Mouse (Mus musculus): ENCODE results near the gene Ankrd54. TPM values are rescaled to one million over a fixed set of nuclear protein-coding genes. Genes with fewer than 3 reads are reported as not detected.

The Ankrd54 gene
- polyA plus RNA-seq, 1 experiment from 2014 or later, result 59.7 TPM

DNA sequence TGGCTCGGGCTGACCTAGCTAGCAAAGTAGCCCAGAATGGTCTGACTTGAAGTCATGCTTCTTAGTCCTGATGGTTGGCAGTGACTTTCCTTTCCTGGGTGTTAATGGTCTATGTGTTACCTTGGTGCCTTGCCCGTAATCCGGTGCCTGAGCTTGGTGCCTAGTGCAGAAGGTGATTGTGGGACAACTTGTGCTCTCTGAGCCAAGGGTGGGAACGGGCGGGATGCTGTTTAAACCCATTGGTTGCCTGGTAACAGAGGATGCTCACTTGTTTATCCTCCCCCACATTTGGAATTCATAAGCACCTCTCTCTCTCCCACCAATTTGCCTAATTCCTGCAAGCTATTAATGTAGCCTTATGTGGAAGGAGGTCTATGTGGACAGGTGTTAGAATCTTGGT, 32.8 kb upstream of the Ankrd54 start:
- Histone ChIP-seq H3K4me3 (ENCODE audit: low read depth, low read length) (no peak overlapping the region), H3K9me3 (ENCODE audit: control insufficient read depth, low read length) (no peaks in the 10 kb centered on the region), H3K9ac (ENCODE audit: low read depth, low read length) (no peak overlapping the region), H3K36me3 (ENCODE audit: control insufficient read depth, insufficient read depth, low read length) (peaks cover 11% of the 10 kb centered on the region), H3K27me3 (ENCODE audit: control insufficient read depth, insufficient read depth, low read length) (no peaks in the 10 kb centered on the region), H3K4me2 (replicated peaks; ENCODE audit: low read depth, low read length) (no peak overlapping the region), H3K4me1 (replicated peaks; ENCODE audit: control insufficient read depth, insufficient read depth, low read length) (0 out of 2 replicates have a peak, but pooled peaks cover 2% of the 10 kb centered on the region), H3K27ac (ENCODE audit: low read depth, low read length) (no peak overlapping the region)
- ATAC-seq (ENCODE audit: low FRiP score), result no peak
- WGBS, result 91% methylated on average over 5 of the region's 5 CpGs
- no peak for DNase-seq (ENCODE audit: low spot score)

DNA sequence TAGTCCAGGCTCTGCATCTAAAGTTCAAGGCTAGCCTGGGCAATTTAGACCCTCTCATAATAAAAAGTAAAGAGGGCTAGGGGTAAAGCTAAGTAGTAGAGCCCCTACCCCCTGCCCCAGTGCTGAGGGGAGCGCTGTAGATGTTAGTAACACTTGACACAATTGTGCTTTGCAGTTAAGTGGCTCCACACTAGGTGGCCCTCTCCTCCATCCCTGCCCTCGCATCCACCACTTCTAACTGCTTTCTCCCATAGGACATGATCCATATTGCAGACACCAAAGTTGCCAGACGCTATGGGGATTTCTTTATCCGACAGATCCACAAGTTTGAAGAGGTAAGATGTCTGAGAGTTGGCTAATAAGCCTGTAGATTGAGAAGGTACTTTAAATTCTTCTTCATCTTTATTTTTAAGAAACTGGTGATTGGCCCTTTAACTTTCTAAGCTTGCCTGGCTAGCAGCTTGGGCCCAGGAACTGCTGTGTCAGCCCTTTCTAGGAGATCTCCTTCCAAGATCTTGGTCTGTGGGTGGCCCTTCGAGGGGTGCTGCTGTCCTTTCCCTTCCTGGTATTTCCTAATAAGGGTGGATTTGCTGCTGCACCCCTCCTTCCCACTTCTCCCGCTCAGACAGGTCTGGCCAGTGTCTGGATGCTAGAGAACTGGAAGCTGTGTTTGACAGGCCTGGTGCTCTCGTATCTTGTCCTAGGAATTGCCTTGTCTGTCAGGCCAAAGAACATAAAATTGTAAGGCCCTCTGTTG, 30.6 kb upstream of the Ankrd54 start:
- 82% methylated on average over 7 of the region's 7 CpGs for WGBS
- Histone ChIP-seq H3K27ac (ENCODE audit: low read depth, low read length) (no peak overlapping the region), H3K4me3 (ENCODE audit: low read depth, low read length) (no peak overlapping the region), H3K27me3 (ENCODE audit: control insufficient read depth, insufficient read depth, low read length) (no peaks in the 10 kb centered on the region), H3K9ac (ENCODE audit: low read depth, low read length) (no peak overlapping the region), H3K36me3 (ENCODE audit: control insufficient read depth, insufficient read depth, low read length) (peaks cover 16% of the 10 kb centered on the region), H3K4me1 (replicated peaks; ENCODE audit: control insufficient read depth, insufficient read depth, low read length) (0 out of 2 replicates have a peak, but pooled peaks cover 2% of the 10 kb centered on the region), H3K4me2 (replicated peaks; ENCODE audit: low read depth, low read length) (no peak overlapping the region), H3K9me3 (ENCODE audit: control insufficient read depth, low read length) (no peaks in the 10 kb centered on the region)
- peak; percentile 21 for DNase-seq (ENCODE audit: low spot score)
- no peak for ATAC-seq (ENCODE audit: low FRiP score)

GRCm38 (mm10) chr15:79092284-79092683, 29.6 kb upstream of the Ankrd54 start:
- Histone ChIP-seq H3K9ac (ENCODE audit: low read depth, low read length) (no peak overlapping the region), H3K9me3 (ENCODE audit: control insufficient read depth, low read length) (no peaks in the 10 kb centered on the region), H3K4me2 (replicated peaks; ENCODE audit: low read depth, low read length) (no peak overlapping the region), H3K27me3 (ENCODE audit: control insufficient read depth, insufficient read depth, low read length) (no peaks in the 10 kb centered on the region), H3K4me1 (replicated peaks; ENCODE audit: control insufficient read depth, insufficient read depth, low read length) (0 out of 2 replicates have a peak, but pooled peaks cover under 1% of the 10 kb centered on the region), H3K4me3 (ENCODE audit: low read depth, low read length) (no peak overlapping the region), H3K27ac (ENCODE audit: low read depth, low read length) (no peak overlapping the region), H3K36me3 (ENCODE audit: control insufficient read depth, insufficient read depth, low read length) (peaks cover 16% of the 10 kb centered on the region)
- 95% methylated on average over 6 of the region's 6 CpGs for WGBS
- DNase-seq (ENCODE audit: low spot score), result no peak
- ATAC-seq (ENCODE audit: low FRiP score), result no peak

DNA sequence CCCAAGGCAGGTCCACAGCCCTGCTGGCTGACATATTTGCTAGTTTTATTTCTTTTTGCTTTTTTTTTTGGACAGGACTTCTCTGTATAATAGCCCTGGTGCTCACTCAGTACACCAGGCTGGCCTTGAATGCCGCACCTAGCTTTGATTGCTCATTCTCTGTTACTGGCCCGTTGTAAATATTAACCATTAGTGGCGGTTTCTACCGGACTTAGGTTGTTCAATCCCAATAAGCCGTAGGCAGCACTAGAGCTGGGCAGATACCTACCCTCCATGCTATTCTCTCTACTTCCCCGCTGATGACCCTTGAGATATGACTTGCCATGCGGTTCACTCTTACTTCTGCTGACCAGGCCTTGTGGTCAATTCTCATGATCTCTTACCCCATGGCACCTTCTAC, 16.9 kb upstream of the Ankrd54 start:
- H3K9me3 ChIP-seq (ENCODE audit: control insufficient read depth, low read length), result no peaks in the 10 kb centered on the region
- H3K9ac ChIP-seq (ENCODE audit: low read depth, low read length), result no peak overlapping the region
- no peak overlapping the region for H3K27ac ChIP-seq (ENCODE audit: low read depth, low read length)
- no peak for DNase-seq (ENCODE audit: low spot score)
- H3K4me2 ChIP-seq (replicated peaks; ENCODE audit: low read depth, low read length), result no peak overlapping the region
- H3K36me3 ChIP-seq (ENCODE audit: control insufficient read depth, insufficient read depth, low read length), result peaks cover 23% of the 10 kb centered on the region
- H3K4me1 ChIP-seq (replicated peaks; ENCODE audit: control insufficient read depth, insufficient read depth, low read length), result peaks cover 4% of the 10 kb centered on the region; the same call in 1 of the 2 replicates
- WGBS, result 98% methylated on average over 7 of the region's 7 CpGs
- H3K27me3 ChIP-seq (ENCODE audit: control insufficient read depth, insufficient read depth, low read length), result no peaks in the 10 kb centered on the region
- ATAC-seq (ENCODE audit: low FRiP score), result no peak
- no peak overlapping the region for H3K4me3 ChIP-seq (ENCODE audit: low read depth, low read length)

DNA sequence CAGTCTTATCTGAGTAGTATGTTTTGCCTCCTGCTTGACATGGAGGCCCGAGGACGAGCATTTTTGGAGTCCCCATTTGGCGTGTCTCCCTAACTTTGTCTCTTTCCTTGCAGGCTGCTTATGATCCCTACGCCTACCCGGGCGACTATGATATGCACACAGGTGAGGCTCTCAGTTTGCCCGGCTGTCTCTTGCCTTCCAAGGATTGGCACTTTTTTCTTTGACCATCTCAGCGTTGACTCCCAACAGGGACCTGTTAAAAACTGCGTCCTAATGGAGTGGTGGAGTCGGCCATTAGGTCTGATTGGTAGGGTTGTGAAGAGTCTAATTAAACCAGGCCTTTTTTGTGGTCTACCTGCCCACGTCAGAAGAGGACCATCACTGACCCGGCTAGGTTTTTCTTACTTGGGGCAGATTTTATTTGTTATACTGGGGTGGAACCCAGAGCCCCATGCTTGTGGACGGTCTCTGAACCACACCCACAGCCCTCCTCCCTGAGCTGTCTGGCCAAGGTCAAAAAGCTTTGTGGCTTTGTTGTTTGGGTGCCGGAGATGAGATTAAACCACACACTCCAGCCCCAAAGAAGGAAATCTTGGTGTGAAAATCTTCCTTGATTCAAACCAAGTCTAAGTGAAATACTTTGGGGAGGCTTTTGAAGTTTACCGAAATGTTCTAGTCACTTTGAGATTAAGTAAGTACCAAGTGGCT, 13.1 kb upstream of the Ankrd54 start:
- ATAC-seq (ENCODE audit: low FRiP score), result no peak
- H3K4me1 ChIP-seq (replicated peaks; ENCODE audit: control insufficient read depth, insufficient read depth, low read length), result peaks cover 4% of the 10 kb centered on the region; the same call in 1 of the 2 replicates
- H3K27me3 ChIP-seq (ENCODE audit: control insufficient read depth, insufficient read depth, low read length), result no peaks in the 10 kb centered on the region
- 0 out of 2 replicates have a peak overlapping the region, but pooled peaks have one; percentile 43 for H3K27ac ChIP-seq (ENCODE audit: low read depth, low read length)
- H3K36me3 ChIP-seq (ENCODE audit: control insufficient read depth, insufficient read depth, low read length), result peaks cover 6% of the 10 kb centered on the region; the same call in 1 of the 2 replicates
- H3K4me3 ChIP-seq (ENCODE audit: low read depth, low read length), result peak overlapping the region; percentile 93
- peak overlapping the region; percentile 78 for H3K4me2 ChIP-seq (replicated peaks; ENCODE audit: low read depth, low read length)
- H3K9me3 ChIP-seq (ENCODE audit: control insufficient read depth, low read length), result no peaks in the 10 kb centered on the region
- H3K9ac ChIP-seq (ENCODE audit: low read depth, low read length), result peak overlapping the region; percentile 76
- WGBS, result 39% methylated on average over 15 of the region's 15 CpGs
- no peak for DNase-seq (ENCODE audit: low spot score)

GRCm38 (mm10) chr15:79074913-79075532, 12.3 kb upstream of the Ankrd54 start, which contains the start of gene Eif3l:
Gene Eif3l, plus strand, starts transcription at chr15:79075179.
- Histone ChIP-seq H3K4me3 (ENCODE audit: low read depth, low read length) (peak within 1 kb of the TSS; percentile 93), H3K9ac (ENCODE audit: low read depth, low read length) (peak within 1 kb of the TSS; percentile 76), H3K4me2 (replicated peaks; ENCODE audit: low read depth, low read length) (peak within 1 kb of the TSS; percentile 78), H3K27me3 (ENCODE audit: control insufficient read depth, insufficient read depth, low read length) (no peaks in the 10 kb centered on the region), H3K27ac (ENCODE audit: low read depth, low read length) (peak within 1 kb of the TSS; percentile 43), H3K4me1 (replicated peaks; ENCODE audit: control insufficient read depth, insufficient read depth, low read length) (peaks cover 4% of the 10 kb centered on the region; the same call in 1 of the 2 replicates), H3K36me3 (ENCODE audit: control insufficient read depth, insufficient read depth, low read length) (0 out of 2 replicates have a peak, but pooled peaks cover 2% of the 10 kb centered on the region), H3K9me3 (ENCODE audit: control insufficient read depth, low read length) (no peaks in the 10 kb centered on the region)
- ATAC-seq (ENCODE audit: low FRiP score) (peak; percentile 81), DNase-seq (ENCODE audit: low spot score) (peak; percentile 91)
- WGBS, result under 1% methylated on average over 49 of the region's 49 CpGs

- Histone ChIP-seq H3K27me3 (ENCODE audit: control insufficient read depth, insufficient read depth, low read length) (no peaks in the 10 kb centered on the region), H3K4me2 (replicated peaks; ENCODE audit: low read depth, low read length) (peak overlapping the region; percentile 78), H3K9ac (ENCODE audit: low read depth, low read length) (peak overlapping the region; percentile 76), H3K27ac (ENCODE audit: low read depth, low read length) (peak overlapping the region; percentile 43), H3K36me3 (ENCODE audit: control insufficient read depth, insufficient read depth, low read length) (0 out of 2 replicates have a peak, but pooled peaks cover 2% of the 10 kb centered on the region), H3K4me3 (ENCODE audit: low read depth, low read length) (peak overlapping the region; percentile 93), H3K4me1 (replicated peaks; ENCODE audit: control insufficient read depth, insufficient read depth, low read length) (peaks cover 4% of the 10 kb centered on the region; the same call in 1 of the 2 replicates), H3K9me3 (ENCODE audit: control insufficient read depth, low read length) (no peaks in the 10 kb centered on the region)
- DNase-seq (ENCODE audit: low spot score), result no peak
- 44% methylated on average over 10 of the region's 10 CpGs for WGBS
- no peak for ATAC-seq (ENCODE audit: low FRiP score)
Observed at GRCm38 (mm10) chr15:79074446-79074845, 11.8 kb upstream of the Ankrd54 start.

DNA sequence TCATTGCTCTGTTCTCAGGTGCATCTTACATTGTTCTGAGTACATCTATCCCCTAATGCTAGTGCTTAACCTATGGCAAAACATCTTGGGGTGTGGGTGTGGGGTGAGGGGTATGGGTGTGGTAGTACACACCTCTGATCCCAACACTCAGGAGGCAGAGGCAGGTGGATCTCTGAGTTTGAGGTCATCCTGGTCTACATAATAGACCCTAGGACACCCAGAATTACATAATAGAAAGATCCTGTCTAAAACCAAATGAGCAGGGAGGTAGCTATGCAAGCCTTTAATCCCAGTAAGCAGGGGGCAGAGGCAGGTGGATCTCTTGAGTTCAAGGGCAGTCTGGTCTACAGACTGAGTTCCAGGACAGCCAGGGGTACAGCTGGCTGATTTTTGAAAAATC, 11.1 kb upstream of the Ankrd54 start:
- H3K9me3 ChIP-seq (ENCODE audit: control insufficient read depth, low read length), result no peaks in the 10 kb centered on the region
- H3K27ac ChIP-seq (ENCODE audit: low read depth, low read length), result no peak overlapping the region
- H3K4me2 ChIP-seq (replicated peaks; ENCODE audit: low read depth, low read length), result no peak overlapping the region
- 0 out of 2 replicates have a peak, but pooled peaks cover 2% of the 10 kb centered on the region for H3K36me3 ChIP-seq (ENCODE audit: control insufficient read depth, insufficient read depth, low read length)
- ATAC-seq (ENCODE audit: low FRiP score) (no peak), DNase-seq (ENCODE audit: low spot score) (no peak)
- no peak overlapping the region for H3K4me3 ChIP-seq (ENCODE audit: low read depth, low read length)
- peaks cover 4% of the 10 kb centered on the region; the same call in 1 of the 2 replicates for H3K4me1 ChIP-seq (replicated peaks; ENCODE audit: control insufficient read depth, insufficient read depth, low read length)
- no peak overlapping the region for H3K9ac ChIP-seq (ENCODE audit: low read depth, low read length)
- H3K27me3 ChIP-seq (ENCODE audit: control insufficient read depth, insufficient read depth, low read length), result no peaks in the 10 kb centered on the region

All from hindbrain, embryonic 11.5 days (tissue).